Mouse (Mus musculus): ENCODE measurements around the gene Fggy.

DNA sequence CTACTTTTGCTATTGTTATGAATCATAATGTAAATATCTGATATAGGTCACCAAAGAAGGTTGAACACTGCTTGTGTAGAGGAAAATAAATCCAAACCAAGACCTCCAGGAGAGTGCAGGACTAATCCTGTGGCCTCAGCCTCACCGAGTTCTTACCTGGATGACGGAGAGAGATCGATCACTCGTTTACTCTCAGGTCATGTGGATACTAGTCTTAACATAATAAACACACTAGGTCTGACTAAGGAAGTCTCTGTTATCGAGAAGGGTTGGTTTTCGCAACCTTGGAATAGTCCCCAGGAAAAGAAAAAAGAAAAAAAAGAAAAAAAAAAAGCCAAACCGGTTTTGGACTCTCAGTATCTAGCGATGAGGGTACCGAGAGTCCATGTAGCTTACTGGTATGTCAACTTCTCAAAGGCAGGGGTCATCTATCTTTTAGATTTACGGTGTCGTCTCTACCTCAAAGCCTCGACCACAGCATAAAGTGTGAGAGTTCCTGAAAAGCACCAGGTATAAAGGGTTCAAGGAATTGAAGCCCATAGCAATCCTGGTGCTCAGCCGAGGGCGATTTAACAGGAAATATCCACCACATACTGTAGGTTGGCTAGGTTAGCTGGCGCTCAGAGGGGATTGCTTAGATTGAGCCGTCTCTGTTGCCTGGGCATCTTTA is 509 bp upstream of the Fggy start:
- no peak for TF ChIP-seq CTCF (IDR thresholded peaks at IDR 0.05; ENCODE audit: borderline replicate concordance, insufficient read depth, low read depth, low read length)
- no peak for TF ChIP-seq POLR2A (IDR thresholded peaks at IDR 0.05; ENCODE audit: borderline replicate concordance, insufficient read depth, low read length)
